Mouse (Mus musculus): ENCODE results near the gene Tbl1x. TPM values are rescaled to one million over a fixed set of nuclear protein-coding genes. Genes with fewer than 3 reads are reported as not detected.

Gene Tbl1x
- polyA plus RNA-seq, 1 experiment from 2014 or later: 11.6 TPM

DNA sequence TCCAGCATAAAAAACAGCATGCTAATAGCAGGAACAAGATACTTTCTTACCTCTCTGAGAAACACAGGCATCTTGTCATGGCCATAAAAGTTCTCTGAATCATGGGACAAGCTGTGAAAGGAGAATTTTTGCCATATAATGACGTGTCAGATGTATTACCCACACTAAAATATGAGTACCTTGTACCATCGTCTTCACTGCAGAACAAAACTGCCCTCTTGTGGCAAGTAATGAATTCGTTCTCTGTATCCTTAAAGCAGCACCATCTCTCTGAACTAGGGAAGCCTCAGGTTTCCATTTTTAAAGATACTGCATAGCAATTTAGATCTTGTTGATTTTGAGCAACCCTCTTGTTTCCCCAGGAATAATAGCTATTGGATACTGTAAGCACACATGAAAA, 127.3 kb downstream of the Tbl1x start:
- DNase-seq: no peak

DNA sequence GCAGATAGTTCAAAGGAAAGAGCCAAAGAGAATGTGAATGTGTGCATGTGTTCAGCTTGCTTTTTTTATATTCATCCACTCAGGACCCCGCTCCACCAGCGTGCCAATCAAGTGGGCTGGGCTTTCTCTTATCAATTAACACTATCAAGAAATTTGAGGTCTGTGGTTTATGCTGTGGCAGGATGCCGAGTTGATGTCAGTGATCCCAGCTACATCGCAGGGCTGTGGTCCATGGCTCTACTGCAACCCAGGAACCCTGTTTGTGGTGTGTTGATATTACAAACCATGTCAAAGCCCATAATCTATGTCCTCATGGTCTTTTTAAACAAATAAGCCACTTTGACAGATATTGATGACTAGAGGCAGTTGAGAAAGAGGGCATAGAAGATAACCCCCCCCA, 129.5 kb downstream of the Tbl1x start:
- no peak overlapping the region for H3K4me2 ChIP-seq (ENCODE audit: low read depth, low read length)
- H3K4me3 ChIP-seq (ENCODE audit: low read depth, low read length): no peak overlapping the region
- no peaks in the 10 kb centered on the region for H3K4me1 ChIP-seq (ENCODE audit: insufficient read depth)
- TF ChIP-seq EP300 (IDR thresholded peaks at IDR 0.05; ENCODE audit: low read depth) (no peak), CTCF (IDR thresholded peaks at IDR 0.05; ENCODE audit: low read depth) (no peak)
- H3K27ac ChIP-seq (ENCODE audit: low read depth): no peak overlapping the region
- ATAC-seq (no peak), DNase-seq (no peak)
- no peaks in the 10 kb centered on the region for H3K9me3 ChIP-seq (ENCODE audit: low read length)
- H3K27me3 ChIP-seq (ENCODE audit: insufficient read depth, low read length): no peaks in the 10 kb centered on the region
- H3K9ac ChIP-seq (replicated peaks): no peak overlapping the region
- WGBS (ENCODE audit: insufficient replicate concordance): 60% methylated on average over 4 of the region's 4 CpGs
- H3K36me3 ChIP-seq (replicated peaks; ENCODE audit: insufficient read depth, low read length): no peaks in the 10 kb centered on the region

More for the DNA sequence above, 127.3 kb downstream of the Tbl1x start:
- no peak overlapping the region for H3K4me3 ChIP-seq (ENCODE audit: low read depth, low read length)
- no peak for ATAC-seq
- H3K9me3 ChIP-seq (ENCODE audit: low read length): no peaks in the 10 kb centered on the region
- no peak overlapping the region for H3K4me2 ChIP-seq (ENCODE audit: low read depth, low read length)
- H3K27ac ChIP-seq (ENCODE audit: low read depth): no peak overlapping the region
- H3K4me1 ChIP-seq (ENCODE audit: insufficient read depth): no peaks in the 10 kb centered on the region
- no peaks in the 10 kb centered on the region; the same call in 1 of the 2 replicates for H3K36me3 ChIP-seq (replicated peaks; ENCODE audit: insufficient read depth, low read length)
- no peak for TF ChIP-seq EP300 (IDR thresholded peaks at IDR 0.05; ENCODE audit: low read depth)
- peak; percentile 76 for TF ChIP-seq CTCF (IDR thresholded peaks at IDR 0.05; ENCODE audit: low read depth)
- WGBS (ENCODE audit: insufficient replicate concordance): 12% methylated on average over 3 of the region's 3 CpGs
- no peak overlapping the region for H3K9ac ChIP-seq (replicated peaks)
- no peaks in the 10 kb centered on the region for H3K27me3 ChIP-seq (ENCODE audit: insufficient read depth, low read length)

DNA sequence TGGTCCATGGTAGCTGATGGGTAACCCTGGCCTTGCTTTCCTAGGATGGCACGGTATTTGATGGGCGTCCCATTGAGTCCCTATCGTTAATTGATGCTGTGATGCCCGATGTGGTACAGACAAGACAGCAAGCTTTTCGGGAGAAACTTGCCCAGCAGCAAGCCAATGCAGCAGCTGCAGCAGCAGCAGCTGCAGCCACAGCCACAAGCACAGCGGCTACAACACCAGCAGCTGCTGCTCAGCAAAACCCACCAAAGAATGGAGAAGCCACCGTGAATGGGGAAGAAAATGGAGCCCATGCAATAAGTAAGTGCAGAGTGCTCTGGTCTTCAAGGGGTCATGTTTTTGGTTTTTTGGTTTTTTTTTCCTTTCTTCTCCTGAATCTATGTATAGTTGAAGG, 135.4 kb downstream of the Tbl1x start:
- Histone ChIP-seq H3K36me3 (replicated peaks; ENCODE audit: insufficient read depth, low read length) (peaks cover 11% of the 10 kb centered on the region), H3K4me3 (ENCODE audit: low read depth, low read length) (no peak overlapping the region), H3K27me3 (ENCODE audit: insufficient read depth, low read length) (no peaks in the 10 kb centered on the region), H3K27ac (ENCODE audit: low read depth) (no peak overlapping the region), H3K9ac (replicated peaks) (no peak overlapping the region), H3K9me3 (ENCODE audit: low read length) (no peaks in the 10 kb centered on the region), H3K4me2 (ENCODE audit: low read depth, low read length) (no peak overlapping the region), H3K4me1 (ENCODE audit: insufficient read depth) (no peaks in the 10 kb centered on the region)
- WGBS (ENCODE audit: insufficient replicate concordance): 89% methylated on average over 7 of the region's 7 CpGs
- no peak for TF ChIP-seq CTCF (IDR thresholded peaks at IDR 0.05; ENCODE audit: low read depth)
- TF ChIP-seq EP300 (IDR thresholded peaks at IDR 0.05; ENCODE audit: low read depth): no peak
- no peak for ATAC-seq
- DNase-seq: no peak

- Histone ChIP-seq H3K4me1 (ENCODE audit: insufficient read depth) (no peaks in the 10 kb centered on the region), H3K9ac (replicated peaks) (no peak overlapping the region), H3K9me3 (ENCODE audit: low read length) (no peaks in the 10 kb centered on the region), H3K4me3 (ENCODE audit: low read depth, low read length) (no peak overlapping the region), H3K36me3 (replicated peaks; ENCODE audit: insufficient read depth, low read length) (peaks cover 15% of the 10 kb centered on the region), H3K27me3 (ENCODE audit: insufficient read depth, low read length) (no peaks in the 10 kb centered on the region), H3K27ac (ENCODE audit: low read depth) (no peak overlapping the region), H3K4me2 (ENCODE audit: low read depth, low read length) (no peak overlapping the region)
- DNase-seq (no peak), ATAC-seq (no peak)
- no peak for TF ChIP-seq CTCF (IDR thresholded peaks at IDR 0.05; ENCODE audit: low read depth)
- TF ChIP-seq EP300 (IDR thresholded peaks at IDR 0.05; ENCODE audit: low read depth): no peak
- 89% methylated on average over 2 of the region's 2 CpGs for WGBS (ENCODE audit: insufficient replicate concordance)
These were observed 139.4 kb downstream of the Tbl1x start for GRCm38 (mm10) chrX:77650246-77650645.

DNA sequence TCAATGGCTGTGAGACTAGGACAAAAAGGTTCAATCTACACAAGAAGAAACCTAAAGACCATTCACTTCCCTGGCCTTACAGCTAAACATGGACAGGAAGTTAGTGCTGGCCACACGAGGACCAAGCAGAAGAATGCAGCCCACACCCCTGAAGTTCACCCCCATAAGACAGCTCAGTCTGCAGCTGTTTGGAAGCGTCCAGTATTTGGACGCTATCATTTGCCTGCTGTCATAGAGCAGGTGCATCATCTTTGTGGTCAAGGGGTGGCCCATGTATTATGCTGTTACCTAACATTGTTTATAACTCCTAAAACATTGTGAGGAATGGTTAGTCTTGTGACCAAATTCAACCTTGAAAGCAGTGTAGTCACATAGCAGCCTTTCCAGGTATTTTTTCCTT, 151.2 kb downstream of the Tbl1x start:
- Histone ChIP-seq H3K9ac (replicated peaks) (no peak overlapping the region), H3K27ac (ENCODE audit: low read depth) (no peak overlapping the region), H3K9me3 (ENCODE audit: low read length) (no peaks in the 10 kb centered on the region), H3K36me3 (replicated peaks; ENCODE audit: insufficient read depth, low read length) (peaks cover 10% of the 10 kb centered on the region; the same call in 1 of the 2 replicates), H3K4me1 (ENCODE audit: insufficient read depth) (no peaks in the 10 kb centered on the region), H3K4me3 (ENCODE audit: low read depth, low read length) (no peak overlapping the region), H3K4me2 (ENCODE audit: low read depth, low read length) (no peak overlapping the region), H3K27me3 (ENCODE audit: insufficient read depth, low read length) (no peaks in the 10 kb centered on the region)
- WGBS (ENCODE audit: insufficient replicate concordance): 68% methylated on average over 3 of the region's 3 CpGs
- DNase-seq (no peak), ATAC-seq (no peak)
- no peak for TF ChIP-seq EP300 (IDR thresholded peaks at IDR 0.05; ENCODE audit: low read depth)
- no peak for TF ChIP-seq CTCF (IDR thresholded peaks at IDR 0.05; ENCODE audit: low read depth)

GRCm38 (mm10) chrX:77663276-77663675, 152.5 kb downstream of the Tbl1x start:
- DNase-seq: no peak
- H3K9me3 ChIP-seq (ENCODE audit: low read length): no peaks in the 10 kb centered on the region
- TF ChIP-seq EP300 (IDR thresholded peaks at IDR 0.05; ENCODE audit: low read depth) (no peak), CTCF (IDR thresholded peaks at IDR 0.05; ENCODE audit: low read depth) (no peak)
- H3K4me2 ChIP-seq (ENCODE audit: low read depth, low read length): no peak overlapping the region
- no peaks in the 10 kb centered on the region for H3K27me3 ChIP-seq (ENCODE audit: insufficient read depth, low read length)
- WGBS (ENCODE audit: insufficient replicate concordance): 65% methylated on average over 3 of the region's 3 CpGs
- no peak overlapping the region for H3K9ac ChIP-seq (replicated peaks)
- H3K4me3 ChIP-seq (ENCODE audit: low read depth, low read length): no peak overlapping the region
- no peak for ATAC-seq
- no peak overlapping the region for H3K27ac ChIP-seq (ENCODE audit: low read depth)
- peaks cover 8% of the 10 kb centered on the region; the same call in 1 of the 2 replicates for H3K36me3 ChIP-seq (replicated peaks; ENCODE audit: insufficient read depth, low read length)
- no peaks in the 10 kb centered on the region for H3K4me1 ChIP-seq (ENCODE audit: insufficient read depth)

- H3K9me3 ChIP-seq (ENCODE audit: low read length): no peaks in the 10 kb centered on the region
- TF ChIP-seq EP300 (IDR thresholded peaks at IDR 0.05; ENCODE audit: low read depth): no peak
- no peak for TF ChIP-seq CTCF (IDR thresholded peaks at IDR 0.05; ENCODE audit: low read depth)
- no peak for DNase-seq
- no peak for ATAC-seq
- H3K27ac ChIP-seq (ENCODE audit: low read depth): no peak overlapping the region
- no peaks in the 10 kb centered on the region for H3K4me1 ChIP-seq (ENCODE audit: insufficient read depth)
- no peak overlapping the region for H3K9ac ChIP-seq (replicated peaks)
- 68% methylated on average over 2 of the region's 2 CpGs for WGBS (ENCODE audit: insufficient replicate concordance)
- peaks cover 7% of the 10 kb centered on the region; the same call in 1 of the 2 replicates for H3K36me3 ChIP-seq (replicated peaks; ENCODE audit: insufficient read depth, low read length)
- no peak overlapping the region for H3K4me3 ChIP-seq (ENCODE audit: low read depth, low read length)
- H3K27me3 ChIP-seq (ENCODE audit: insufficient read depth, low read length): no peaks in the 10 kb centered on the region
- H3K4me2 ChIP-seq (ENCODE audit: low read depth, low read length): no peak overlapping the region
These were observed 154.2 kb downstream of the Tbl1x start for GRCm38 (mm10) chrX:77665030-77665429.
